Comparison of ENCODE assay signal across 9 mouse cellular contexts in the genomic region with DNA sequence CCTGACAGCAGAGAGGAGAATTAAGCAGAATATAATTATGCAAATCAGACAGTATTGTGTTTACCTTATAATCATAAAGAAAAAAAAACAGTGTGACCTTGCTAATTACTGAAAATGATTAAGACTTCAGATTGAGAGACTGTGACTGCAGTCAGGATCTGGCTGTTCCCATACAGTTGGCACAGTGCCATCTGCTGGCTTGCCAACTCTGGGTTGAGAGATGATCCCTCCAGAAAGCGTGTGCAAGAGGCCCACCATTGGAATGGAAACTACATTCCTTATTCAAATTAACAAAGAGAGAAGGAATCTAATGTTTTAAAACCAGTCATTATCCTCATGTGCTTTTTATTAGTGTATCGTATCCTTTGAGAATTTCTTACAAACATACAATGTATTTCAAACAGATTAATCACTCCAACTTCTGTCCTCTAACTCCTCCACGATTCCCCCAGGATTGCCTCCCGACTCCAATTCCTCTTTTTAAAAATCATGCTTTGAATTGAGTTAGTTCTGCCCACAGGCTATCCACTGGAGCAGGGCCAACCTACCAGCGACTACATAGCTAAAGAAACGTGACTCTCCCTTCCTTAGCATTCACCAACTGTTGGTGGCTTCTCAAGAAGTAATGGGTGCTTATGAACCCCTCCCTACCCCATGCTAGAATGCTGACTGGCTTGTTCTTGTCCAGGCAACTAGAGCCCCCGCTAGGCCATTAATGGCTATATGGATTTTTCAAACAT.
DNase-seq lines count a peak whose midpoint lies in the region; ATAC-seq and TF ChIP-seq lines count a peak whose summit lies in the region.
"Had no signal": no experiment of that assay in that cellular context is flagged by ENCODE, and none has a peak within 500 bp of the region (broad histone marks: within the 10 kb centered on the region; RNA-seq: fewer than 3 reads in every experiment).

No protein-coding gene starts in this region.

- H3K4me3 ChIP-seq in neural tube, embryonic 14.5 days (ENCODE audit: low read depth, low read length): no peak overlapping the region
- no peak overlapping the region for H3K4me3 ChIP-seq in neural tube, embryonic 15.5 days (replicated peaks)
- no peak overlapping the region for H3K4me3 ChIP-seq in liver, postnatal 0 days (ENCODE audit: low read depth, low read length)

- no peak for TF ChIP-seq EP300 in liver, postnatal 0 days (IDR thresholded peaks at IDR 0.05; ENCODE audit: low read depth)

- peak; percentile 81; the same call in 1 of the 2 replicates for ATAC-seq in neural tube, embryonic 14.5 days (ENCODE audit: low read depth)
- no peak; the same call in 1 of the 2 replicates for ATAC-seq in neural tube, embryonic 15.5 days (ENCODE audit: low FRiP score)
- ATAC-seq in liver, postnatal 0 days: no peak

- intact Hi-C loops in gastrocnemius, postnatal 36 days (cut with DNase I): no loop called here

- no peaks in the 10 kb centered on the region for H3K36me3 ChIP-seq in neural tube, embryonic 14.5 days (ENCODE audit: control insufficient read depth, insufficient read depth, low read length)
- no peaks in the 10 kb centered on the region for H3K36me3 ChIP-seq in neural tube, embryonic 15.5 days
- H3K36me3 ChIP-seq in liver, postnatal 0 days (replicated peaks; ENCODE audit: insufficient read depth, low read length): no peaks in the 10 kb centered on the region

- WGBS in neural tube, embryonic 14.5 days: 65% methylated on average over 7 of the region's 7 CpGs
- WGBS in neural tube, embryonic 15.5 days: 70% methylated on average over 7 of the region's 7 CpGs
- WGBS in liver, postnatal 0 days (ENCODE audit: insufficient replicate concordance): 63% methylated on average over 7 of the region's 7 CpGs

- H3K4me2 ChIP-seq in neural tube, embryonic 14.5 days (ENCODE audit: low read depth, low read length): no peak overlapping the region
- H3K4me2 ChIP-seq in neural tube, embryonic 15.5 days: no peak overlapping the region
- no peak overlapping the region for H3K4me2 ChIP-seq in liver, postnatal 0 days (ENCODE audit: low read depth, low read length)

- H3K27me3 ChIP-seq in neural tube, embryonic 14.5 days (ENCODE audit: control insufficient read depth, insufficient read depth, low read length): no peaks in the 10 kb centered on the region
- H3K27me3 ChIP-seq in neural tube, embryonic 15.5 days (replicated peaks): no peaks in the 10 kb centered on the region
- no peaks in the 10 kb centered on the region for H3K27me3 ChIP-seq in liver, postnatal 0 days (ENCODE audit: insufficient read depth, low read length)

- no peaks in the 10 kb centered on the region for H3K4me1 ChIP-seq in neural tube, embryonic 14.5 days (ENCODE audit: control insufficient read depth, insufficient read depth, low read length)
- no peaks in the 10 kb centered on the region for H3K4me1 ChIP-seq in neural tube, embryonic 15.5 days
- no peaks in the 10 kb centered on the region for H3K4me1 ChIP-seq in liver, postnatal 0 days (ENCODE audit: insufficient read depth)

- DNase-seq in gastrocnemius, postnatal 10 days: peak; percentile 32
- no peak for DNase-seq in gastrocnemius, postnatal 36 days
- peak; percentile 9 for DNase-seq in layer of hippocampus, adult 11-12 months (ENCODE audit: low spot score)
- DNase-seq in right cerebral cortex, postnatal 4 days: peak; percentile 47
- no peak for DNase-seq in liver, postnatal 0 days
- no peak for DNase-seq in thymus, postnatal 25 days
- DNase-seq: thymus, adult 18-20 months had no signal

- no peaks in the 10 kb centered on the region for H3K9me3 ChIP-seq in neural tube, embryonic 14.5 days (ENCODE audit: control insufficient read depth, low read length)
- no peaks in the 10 kb centered on the region for H3K9me3 ChIP-seq in neural tube, embryonic 15.5 days (replicated peaks)
- no peaks in the 10 kb centered on the region for H3K9me3 ChIP-seq in liver, postnatal 0 days (ENCODE audit: low read length)

- TF ChIP-seq CTCF in liver, postnatal 0 days (IDR thresholded peaks at IDR 0.05; ENCODE audit: low read depth): no peak

- H3K9ac ChIP-seq in neural tube, embryonic 14.5 days (replicated peaks; ENCODE audit: low read depth, low read length): no peak overlapping the region
- H3K9ac ChIP-seq in neural tube, embryonic 15.5 days (replicated peaks): no peak overlapping the region
- no peak overlapping the region for H3K9ac ChIP-seq in liver, postnatal 0 days (replicated peaks)

- H3K27ac ChIP-seq in neural tube, embryonic 14.5 days (ENCODE audit: low read depth, low read length): no peak overlapping the region
- H3K27ac ChIP-seq in neural tube, embryonic 15.5 days (replicated peaks): no peak overlapping the region
- H3K27ac ChIP-seq in liver, postnatal 0 days (ENCODE audit: low read depth): no peak overlapping the region

Comparison
In these comparisons a context has a peak if more than half of its experiments do, and no peak if none do; other contexts are left out.
1. DNase-seq: peak in gastrocnemius, postnatal 10 days (single experiment), layer of hippocampus, adult 11-12 months (single experiment) and right cerebral cortex, postnatal 4 days (single experiment); none in gastrocnemius, postnatal 36 days (0 of 2), liver, postnatal 0 days (single experiment) and thymus, postnatal 25 days (single experiment).